Mouse (Mus musculus): ENCODE measurements at regions not wholly inside any gene's neighbourhood (a gene's known extent, or its start where the extent isn't known, plus 50 kb on each side); places are given as distances from the start of the nearest gene placed in this dataset.

DNA sequence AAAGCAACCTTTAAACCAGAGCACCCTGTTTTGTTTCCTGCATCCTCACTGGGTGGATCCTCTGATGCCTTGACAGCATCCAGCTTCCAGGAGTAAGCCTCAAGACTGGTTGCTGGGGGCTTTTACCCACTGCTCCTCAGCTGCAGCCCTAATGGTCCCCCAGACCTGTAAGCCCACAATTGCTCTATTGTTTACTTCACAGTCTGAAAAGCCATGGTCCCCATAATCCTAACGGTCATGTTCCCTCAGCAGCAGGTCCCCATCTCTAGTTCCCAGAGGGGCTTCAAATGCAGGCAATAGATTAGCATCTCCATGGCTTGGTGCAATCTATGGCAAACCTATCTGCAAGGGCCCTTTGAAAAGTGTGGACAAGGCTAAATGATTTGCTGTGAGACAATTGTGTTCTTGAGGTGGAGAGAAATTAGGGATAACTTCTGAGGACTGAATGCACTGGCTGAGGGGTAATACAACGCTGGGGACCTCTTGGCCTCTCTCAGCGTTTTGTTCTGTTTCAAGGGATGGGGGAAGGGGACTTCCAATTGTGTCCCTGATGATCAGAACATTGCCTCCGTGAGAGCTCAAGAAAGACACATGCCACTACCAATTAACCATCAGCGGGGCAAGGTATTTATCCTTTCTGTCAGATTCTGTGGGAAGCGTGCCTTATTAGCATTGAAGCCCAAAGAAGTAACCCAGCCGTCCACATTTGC lies 341.1 kb upstream of the Adgrl2 start:
- in situ Hi-C loops (cut with MboI, MseI): no loop called here

DNA sequence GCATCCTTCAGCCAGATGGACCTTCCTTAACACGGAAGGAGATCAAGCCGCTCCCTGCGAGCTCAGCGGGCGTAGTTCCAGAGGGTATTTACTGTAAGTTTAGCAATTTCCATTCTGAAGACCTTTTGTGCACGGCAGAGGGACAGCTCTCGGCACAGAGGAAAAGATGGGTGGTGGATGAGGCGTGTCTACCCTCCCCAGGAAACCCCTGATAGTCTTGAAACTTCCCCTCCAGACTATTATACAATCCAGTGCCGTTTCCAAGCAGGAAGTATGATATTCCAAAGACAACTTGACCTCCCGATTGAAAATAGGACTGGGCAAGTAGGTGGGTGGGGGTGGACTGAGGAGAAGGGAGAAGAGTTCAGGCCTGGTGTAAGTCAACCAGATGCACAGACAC lies 340.4 kb upstream of the Adgrl2 start:
- in situ Hi-C loops (cut with MboI, MseI): no loop called here

DNA sequence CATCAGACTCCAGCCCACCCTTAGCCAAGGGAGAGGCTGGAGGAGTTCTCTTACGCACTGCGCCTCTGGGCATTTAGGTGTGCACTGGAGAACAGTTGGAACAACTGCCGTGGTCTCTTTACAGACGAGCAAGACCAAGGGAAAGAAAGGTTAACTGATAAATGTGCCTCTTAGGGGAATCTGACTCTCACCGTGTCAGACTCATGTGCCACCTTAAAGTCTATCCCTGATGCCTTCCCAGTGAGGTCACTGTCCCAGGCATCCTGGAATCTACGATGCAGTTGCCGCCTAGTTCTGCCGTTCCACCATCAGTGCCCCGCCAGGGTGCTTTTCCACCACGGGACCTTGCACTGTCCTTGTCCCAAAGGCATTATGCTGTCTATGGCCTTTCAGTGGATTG lies 339.7 kb upstream of the Adgrl2 start:
- in situ Hi-C loops (cut with MboI, MseI): no loop called here

DNA sequence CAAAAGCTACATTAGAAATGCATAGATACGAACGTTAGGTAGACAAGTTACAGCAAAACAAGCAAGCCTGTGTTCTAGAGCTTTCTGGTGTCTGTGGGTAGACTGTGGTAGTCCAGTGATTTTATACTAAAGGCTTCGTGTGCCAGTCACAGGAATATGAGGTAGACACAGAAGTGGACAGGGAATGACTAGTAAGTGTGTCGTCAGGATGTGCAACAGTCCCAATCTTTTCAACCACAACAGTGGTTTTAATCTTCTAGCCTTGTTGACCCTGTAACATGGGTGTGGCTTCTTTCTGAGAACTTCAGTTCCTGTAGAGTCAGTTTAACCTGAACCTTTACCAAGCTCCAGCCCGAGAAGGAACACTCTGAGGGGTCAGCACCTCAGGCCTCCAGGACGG lies 339.3 kb upstream of the Adgrl2 start:
- in situ Hi-C loops (cut with MboI, MseI): no loop called here

DNA sequence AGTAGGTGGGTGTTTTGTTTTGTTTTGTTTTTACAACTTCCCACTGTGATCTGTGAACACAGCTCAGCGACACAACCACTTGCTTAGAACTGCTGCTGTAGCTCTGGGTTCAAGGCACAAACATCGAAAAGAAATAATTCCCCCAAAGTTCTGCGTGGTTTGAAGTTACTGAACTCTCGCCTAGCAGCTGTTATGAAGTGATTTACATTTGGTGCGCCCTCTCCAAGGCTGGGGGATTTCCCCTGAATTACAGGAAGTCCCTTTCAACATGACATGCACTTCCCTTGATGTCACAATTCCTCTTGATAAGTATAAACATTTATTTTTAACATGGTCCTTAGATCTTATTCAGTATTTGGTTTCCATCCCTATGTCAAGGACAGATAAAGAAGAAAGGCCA lies 336.3 kb upstream of the Adgrl2 start:
- in situ Hi-C loops (cut with MboI, MseI): no loop called here

DNA sequence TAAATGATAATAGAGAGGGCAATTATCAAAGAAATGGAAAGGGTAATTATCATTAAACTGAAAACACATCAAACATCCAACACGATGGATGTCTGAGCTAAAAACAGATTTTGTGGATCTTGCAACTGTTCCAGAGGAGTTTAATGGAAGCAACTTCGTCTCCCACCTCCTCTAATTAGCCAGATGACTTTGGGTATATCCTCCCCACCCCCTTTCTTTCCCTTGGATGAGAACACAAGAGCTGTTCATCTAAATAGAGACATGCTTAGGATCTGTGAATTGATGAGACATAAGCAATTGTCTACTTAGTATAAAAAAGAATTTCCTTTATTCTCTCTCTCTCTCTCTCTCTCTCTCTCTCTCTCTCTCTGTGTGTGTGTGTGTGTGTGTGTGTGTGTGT lies 333.7 kb upstream of the Adgrl2 start:
- in situ Hi-C loops (cut with MboI, MseI): no loop called here

DNA sequence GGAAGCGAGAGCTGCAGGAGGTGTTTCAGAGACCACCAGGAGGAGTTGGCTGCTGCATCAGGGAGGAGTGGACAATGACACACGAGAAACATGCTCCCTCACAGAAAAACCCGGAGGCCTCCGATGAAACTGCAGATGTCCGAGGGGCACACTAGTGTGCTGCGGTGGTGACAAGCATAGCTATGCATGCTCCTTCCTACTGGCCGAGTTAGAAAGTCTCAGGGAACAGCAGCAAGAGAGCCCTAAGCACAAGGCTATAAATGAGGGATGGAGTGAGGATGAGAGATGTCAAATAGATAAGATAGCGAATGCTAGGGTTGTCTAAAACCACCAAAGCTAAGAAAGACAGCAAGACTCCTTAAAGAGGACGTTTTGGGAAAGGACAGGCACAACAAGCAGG lies 328.4 kb upstream of the Adgrl2 start:
- in situ Hi-C loops (cut with MboI, MseI): no loop called here

DNA sequence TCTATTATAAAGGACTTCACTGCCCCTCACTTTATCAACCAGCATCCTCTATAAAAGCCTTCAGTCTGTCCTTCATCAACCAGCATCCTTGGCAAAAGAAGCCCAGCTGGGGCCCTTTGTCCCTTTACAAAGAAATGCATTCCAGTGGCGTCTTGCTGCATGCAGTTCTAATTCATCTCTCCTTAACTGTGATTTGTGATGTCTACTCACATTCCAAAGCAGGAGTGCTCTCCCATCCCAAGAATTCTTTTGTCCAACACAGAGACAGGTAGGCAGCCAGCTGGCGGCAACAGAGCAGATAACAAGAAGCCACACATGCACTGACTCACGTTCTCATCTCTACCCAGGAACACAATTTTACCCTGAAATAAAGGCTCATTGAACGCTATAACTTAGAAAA lies 323.9 kb upstream of the Adgrl2 start:
- in situ Hi-C loops (cut with MboI, MseI): no loop called here

DNA sequence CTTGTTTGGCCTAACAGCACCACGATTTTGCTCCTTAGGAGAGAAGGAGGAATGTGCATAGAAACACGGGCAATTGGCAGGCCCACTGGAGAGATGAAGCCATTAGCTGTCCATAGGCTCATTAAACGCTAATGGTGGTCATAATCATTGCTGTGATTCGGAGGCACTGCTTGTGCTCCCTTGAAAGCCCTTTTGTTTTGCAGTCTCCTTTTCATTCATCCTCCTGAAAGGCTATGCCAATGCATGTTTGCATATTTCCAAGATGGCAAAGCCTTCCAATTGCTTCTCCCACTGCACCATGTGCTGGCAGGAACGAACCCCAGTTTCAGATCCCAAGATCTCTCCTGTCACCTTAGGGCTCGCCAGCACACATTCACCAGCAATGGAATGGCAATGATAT lies 322.9 kb upstream of the Adgrl2 start:
- in situ Hi-C loops (cut with MboI, MseI): no loop called here

DNA sequence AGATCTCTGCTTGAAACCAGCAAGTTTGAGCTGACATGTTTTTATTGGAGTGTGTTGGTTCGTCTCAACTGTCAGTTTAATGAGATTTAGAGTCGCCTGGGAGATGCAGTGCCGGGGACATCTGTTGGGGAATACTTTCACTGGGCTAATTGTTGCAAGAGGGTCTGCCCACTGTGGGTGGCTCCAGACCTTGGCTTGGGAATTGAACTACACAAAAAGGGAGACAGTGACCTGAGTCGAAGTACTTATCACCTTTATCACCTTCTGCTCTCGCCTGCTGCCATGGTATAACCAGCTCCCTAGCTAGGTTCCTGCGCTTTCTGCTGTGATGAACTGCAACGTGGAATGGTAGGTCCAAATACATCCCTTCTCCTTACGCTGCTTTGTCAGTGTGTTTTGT lies 321.2 kb upstream of the Adgrl2 start:
- in situ Hi-C loops (cut with MboI, MseI): no loop called here

DNA sequence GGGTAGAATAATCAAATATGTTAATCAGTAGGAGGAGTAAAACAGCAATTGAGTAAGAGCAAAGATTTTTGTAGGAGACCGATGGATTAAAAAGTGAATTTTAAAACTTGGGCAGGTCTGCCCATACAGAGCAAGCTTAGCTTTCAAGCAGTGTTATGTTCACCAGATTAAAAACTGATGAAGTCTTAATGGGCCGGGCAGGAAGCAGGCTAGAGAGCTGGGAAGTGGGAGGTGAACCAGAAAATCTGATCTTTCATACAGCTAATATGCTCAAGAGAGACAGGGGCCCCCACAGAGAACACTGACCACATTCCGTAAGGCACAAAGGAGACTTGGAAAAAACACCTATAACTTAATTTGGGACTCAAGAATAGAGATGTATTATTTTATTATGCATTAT lies 316.4 kb upstream of the Adgrl2 start:
- in situ Hi-C loops (cut with MboI, MseI): no loop called here

DNA sequence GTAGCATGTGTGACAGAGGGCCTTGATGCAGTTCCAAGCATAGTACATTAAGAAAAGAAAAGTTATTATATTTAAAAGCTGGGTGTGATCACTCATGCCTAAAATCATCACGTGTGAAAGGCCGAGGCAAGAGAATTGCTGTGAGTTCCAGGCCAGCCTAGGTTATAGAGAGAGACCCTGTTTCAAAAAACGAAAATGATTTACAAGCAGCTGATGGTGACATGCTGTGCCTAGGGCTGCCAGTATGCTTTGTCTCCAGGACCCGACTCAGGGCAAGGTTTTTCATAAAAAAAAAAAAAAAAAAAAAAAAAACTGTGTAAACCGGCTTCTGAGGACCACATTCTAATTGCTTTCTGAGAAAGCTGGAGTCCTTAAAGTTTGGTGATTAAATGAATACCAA lies 315.9 kb upstream of the Adgrl2 start:
- in situ Hi-C loops (cut with MboI, MseI): no loop called here

DNA sequence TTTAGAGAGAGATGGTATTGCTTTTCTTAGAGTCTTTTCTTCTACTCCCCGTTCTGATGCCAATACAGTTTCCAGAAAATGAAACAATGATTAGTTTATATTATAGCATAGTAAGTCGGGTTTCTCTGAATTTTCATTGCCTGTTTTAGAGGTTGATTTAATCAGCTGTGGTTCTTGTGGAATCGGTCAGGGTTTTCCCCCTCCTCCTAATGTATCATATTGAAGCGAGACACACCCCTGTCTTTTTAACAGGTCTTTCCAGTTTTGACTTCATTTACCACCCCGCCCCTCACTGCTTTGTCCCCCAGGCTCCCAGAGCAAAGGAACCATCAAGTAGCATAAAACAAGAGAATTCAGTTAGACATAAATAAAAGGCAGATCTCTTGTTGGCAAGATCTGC lies 315.1 kb upstream of the Adgrl2 start:
- in situ Hi-C loops (cut with MboI, MseI): no loop called here

DNA sequence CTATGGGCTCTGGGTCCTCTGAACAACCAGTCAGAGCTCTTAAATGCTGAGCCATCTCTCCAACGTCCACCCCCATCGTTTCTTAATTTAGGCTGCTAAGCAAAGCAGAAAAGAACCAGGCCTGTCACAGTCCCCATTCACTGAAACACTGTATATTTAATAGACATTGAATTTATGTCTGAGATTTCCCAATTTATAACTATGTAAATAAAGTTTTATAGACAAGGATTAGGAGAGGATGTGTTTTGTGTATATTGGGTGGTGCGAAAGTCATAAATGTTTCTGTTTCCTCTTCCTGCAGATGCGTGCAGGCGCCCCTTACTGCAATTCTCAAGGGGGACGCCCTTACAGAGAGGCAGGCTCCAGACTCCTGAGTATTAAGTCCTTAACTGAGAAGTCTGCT lies 314.7 kb upstream of the Adgrl2 start:
- in situ Hi-C loops (cut with MboI, MseI): no loop called here

DNA sequence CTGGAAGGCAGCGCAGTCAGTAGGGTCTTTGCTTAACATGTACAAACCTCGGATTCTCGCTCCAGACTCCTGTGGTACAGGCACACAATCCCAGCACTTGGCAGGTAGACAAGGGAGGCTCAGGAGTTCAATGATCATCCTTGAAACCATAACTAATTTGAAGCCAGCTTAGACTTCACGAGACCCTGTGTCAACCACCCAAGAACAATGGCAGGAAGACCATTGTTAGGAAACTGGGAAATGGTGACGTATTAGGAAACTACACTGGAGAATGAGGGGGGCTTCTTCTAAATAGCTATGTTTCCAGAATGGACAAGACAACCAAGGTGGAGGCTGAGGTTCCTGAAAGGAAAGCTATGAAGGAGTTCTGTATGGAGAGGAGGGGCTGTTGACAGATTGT lies 313.1 kb upstream of the Adgrl2 start:
- in situ Hi-C loops (cut with MboI, MseI): loop anchor here (5.0 kb wide), 1 partner anchor 44 kb away; no protein-coding TSS in a partner anchor

DNA sequence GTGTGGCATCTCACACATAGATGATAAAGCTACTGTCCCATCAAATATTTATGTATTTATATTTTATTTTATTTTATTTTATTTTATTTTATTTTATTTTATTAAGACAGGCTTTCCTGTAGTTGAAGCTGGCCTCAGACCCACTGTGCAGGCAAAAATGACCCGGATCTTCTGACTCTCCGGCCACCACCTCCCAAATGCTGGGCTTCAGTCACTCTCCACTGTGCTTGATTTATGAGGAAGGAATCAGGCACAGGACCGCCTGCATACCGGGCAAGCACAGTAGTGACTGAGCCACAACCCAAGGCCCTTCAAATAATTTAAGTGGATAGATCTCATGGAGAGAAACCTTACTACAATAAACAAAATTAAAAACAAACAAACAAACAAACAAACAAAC lies 309.6 kb upstream of the Adgrl2 start:
- in situ Hi-C loops (cut with MboI, MseI): loop anchor here (5.0 kb wide), 1 partner anchor 47 kb away; no protein-coding TSS in a partner anchor

DNA sequence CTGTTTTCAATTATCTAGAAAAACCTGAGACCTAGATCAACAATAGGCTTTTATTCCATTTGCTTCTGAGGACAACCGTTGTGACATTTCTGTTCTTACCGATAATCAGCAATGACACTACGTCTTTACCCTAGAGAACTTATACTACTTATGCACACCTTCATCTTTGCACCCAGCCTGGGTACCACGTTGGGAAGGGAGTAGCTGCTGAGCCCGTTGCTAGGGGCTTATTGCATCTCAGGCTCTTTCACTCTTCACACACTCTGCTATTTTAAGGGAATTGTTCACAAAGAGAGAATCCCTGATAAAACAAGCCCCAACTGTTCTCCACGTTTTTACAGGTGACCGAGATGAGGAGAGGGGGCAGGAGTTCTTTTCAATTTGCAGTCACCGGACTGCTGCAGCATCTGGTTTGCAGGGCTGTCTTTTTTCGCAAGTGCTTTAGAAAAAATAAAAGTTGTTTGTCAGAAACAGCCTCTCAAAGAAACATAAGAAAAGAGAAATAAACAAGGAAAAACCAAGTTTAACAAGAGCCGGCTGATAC lies 306.1 kb upstream of the Adgrl2 start:
- in situ Hi-C loops (cut with MboI, MseI): no loop called here

DNA sequence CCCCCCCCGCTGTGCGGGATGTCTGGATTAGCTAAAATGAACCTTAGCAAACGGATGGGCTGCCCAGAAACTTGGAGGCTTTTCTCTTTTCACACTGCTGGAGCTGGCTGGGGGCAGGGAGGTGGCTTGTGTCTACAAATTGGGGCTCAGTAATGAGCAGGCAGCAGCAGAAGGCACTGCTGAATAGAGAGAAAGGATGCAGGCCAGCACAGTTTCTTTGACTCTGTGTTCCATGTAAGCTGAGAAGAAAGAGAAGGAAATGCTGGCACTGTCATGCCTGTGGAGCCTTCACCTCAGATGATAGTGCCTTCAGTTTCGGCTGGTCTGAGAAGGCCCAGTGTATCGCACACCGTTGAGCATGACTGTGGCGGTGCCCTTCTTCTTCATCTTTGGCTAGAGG lies 305.6 kb upstream of the Adgrl2 start:
- in situ Hi-C loops (cut with MboI, MseI): no loop called here

DNA sequence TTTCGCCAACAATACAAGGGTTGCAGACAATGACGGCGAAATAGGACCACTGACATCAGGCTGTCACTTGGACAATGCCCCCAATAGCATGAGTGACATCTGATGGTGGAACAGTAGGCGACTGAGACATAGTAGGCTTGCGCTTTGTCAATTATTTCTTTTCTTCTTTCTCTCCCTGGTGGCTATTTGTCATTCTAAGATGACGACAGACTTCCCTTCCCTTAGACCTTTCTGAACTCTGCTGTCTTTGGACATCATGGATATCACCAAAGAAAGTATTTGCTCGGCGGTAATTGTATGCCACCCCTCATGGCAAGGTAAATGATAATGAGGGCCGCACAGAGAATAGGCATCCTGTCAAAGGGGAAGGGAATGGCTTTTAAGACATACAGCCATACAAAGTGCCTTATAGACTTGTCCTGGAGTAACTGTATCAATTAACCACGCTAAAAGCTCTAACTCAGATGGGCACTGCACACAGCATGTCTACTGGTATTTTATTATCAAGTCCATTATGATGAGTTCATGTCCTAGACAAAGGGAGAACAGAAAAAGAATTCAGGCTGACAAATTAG lies 305.0 kb upstream of the Adgrl2 start:
- in situ Hi-C loops (cut with MboI, MseI): no loop called here

DNA sequence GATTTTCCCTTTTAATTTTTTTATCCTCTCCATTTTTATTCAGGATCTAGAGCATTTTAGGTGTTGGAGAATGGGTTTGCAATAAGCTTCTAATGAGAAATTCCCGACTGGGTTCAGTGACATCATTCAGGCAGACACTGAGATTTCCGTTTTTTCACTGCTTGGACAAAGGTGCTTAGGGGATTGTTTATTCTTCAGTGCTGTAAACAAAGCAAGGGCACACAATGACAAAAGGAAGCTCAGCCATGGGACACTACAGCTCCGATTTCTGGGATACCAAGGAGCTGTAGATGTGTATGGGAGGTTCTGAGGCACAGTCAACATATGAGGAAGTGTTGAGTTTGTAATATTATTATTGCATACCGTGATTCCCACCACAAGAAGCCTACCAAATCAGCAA lies 304.1 kb upstream of the Adgrl2 start:
- in situ Hi-C loops (cut with MboI, MseI): no loop called here

DNA sequence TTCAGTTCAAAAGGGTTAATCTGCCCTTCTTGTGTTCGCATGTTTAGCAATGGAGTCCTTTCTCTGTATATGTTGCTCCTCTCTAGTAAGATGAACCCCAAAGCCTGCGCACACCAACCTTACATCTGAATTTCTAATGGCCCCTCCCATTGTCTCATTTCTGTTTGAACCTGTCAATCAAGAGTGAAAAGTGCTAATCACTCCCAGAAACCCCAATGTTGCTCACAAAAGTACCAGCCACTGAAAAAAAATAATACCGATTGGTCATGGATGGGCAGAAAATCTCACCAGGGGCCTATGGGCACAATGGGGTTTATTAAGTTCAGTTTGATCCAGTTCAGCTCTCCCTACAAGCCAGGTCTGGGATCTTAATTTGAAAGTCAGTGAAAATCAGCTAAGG lies 302.1 kb upstream of the Adgrl2 start:
- in situ Hi-C loops (cut with MboI, MseI): no loop called here

DNA sequence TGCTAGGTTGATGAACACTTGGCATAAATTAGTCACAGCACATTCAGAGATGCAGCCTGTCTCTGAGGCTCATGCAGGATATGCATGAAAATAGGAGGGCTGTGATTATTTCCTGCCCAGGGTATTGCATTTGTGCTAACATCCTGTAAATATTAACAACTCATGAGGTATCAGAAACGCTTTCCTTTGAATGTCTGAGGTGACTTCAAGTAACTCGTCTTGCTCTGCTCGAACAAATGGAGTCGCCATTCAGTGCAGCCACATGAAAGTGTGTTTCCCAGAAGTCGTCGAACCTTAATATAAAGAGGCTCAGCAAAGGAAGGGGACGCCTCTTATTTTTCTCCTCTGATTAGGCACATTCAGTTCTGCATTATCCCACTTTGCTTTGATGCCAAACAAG lies 301.1 kb upstream of the Adgrl2 start:
- in situ Hi-C loops (cut with MboI, MseI): no loop called here

DNA sequence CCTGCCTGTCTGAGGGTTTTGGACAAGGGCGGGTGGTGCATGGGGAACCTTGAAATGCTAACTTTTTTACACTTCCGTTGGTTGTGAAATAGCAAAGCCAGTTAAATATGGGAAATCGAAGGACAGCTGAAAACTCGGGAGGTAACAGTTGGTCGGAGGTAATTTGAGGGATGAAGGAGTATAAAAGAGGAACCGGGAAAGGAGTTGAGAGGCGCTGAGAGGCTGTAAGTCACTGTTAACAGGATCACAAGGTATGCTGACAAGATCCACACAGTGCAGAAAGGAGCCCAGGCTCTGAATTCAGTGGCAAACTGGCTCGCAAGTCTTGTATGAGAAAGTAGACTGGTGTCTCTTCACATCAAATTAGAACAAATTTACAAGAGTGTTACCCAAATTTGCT lies 299.9 kb upstream of the Adgrl2 start:
- in situ Hi-C loops (cut with MboI, MseI): no loop called here

DNA sequence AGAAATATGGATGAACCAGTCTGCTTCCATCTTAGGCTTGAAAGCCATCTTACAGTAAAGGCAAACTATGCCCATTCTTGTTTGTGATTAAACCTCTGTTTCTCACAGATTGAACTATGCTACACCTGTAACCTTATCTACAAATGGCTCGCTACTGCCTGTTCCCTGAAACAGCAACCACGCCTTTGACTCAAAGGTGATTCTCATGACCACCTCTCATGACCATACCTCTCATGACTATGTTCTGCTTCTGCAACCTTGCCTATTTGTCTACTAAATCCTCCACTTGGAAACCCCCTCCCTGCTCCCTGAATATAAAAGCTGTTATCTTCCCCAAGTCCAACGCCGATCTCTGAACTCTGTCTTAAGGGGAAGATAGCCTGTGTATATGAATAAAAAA lies 296.7 kb upstream of the Adgrl2 start:
- in situ Hi-C loops (cut with MboI, MseI): no loop called here

Measured in T-helper 1 cell (primary cell).